22 mouse cellular contexts compared by ENCODE assay signal in the genomic region with DNA sequence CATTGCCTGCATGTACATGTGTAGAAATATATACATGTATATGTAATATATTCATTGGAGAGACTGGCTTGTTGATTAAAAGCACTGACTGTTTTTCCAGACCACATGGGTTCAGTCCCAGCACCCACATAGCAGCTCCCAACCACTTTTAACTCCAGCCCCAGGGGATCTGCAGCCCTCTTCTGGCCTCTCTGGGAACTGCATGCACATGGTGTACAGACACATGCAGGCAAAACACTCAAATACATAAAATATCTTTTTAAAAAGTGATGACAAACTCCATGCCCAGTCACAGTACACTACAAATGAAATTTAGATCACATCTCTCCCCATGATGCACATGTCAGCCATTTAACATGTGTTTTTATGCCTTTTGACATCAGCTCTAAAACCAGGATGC. TPM values are rescaled to one million over a fixed set of nuclear protein-coding genes. Genes with fewer than 3 reads are reported as not detected.
DNase-seq lines count a peak whose midpoint lies in the region; ATAC-seq and TF ChIP-seq lines count a peak whose summit lies in the region.
"Had no signal": no experiment of that assay in that cellular context is flagged by ENCODE, and none has a peak within 500 bp of the region (broad histone marks: within the 10 kb centered on the region; RNA-seq: fewer than 3 reads in every experiment).

No protein-coding gene starts in this region.

- no peaks in the 10 kb centered on the region for H3K27me3 ChIP-seq in liver, embryonic 14.5 days (ENCODE audit: control insufficient read depth, insufficient read depth, low read length)
- no peaks in the 10 kb centered on the region for H3K27me3 ChIP-seq in liver, embryonic 12.5 days (replicated peaks)

- no peak for DNase-seq in gastrocnemius, adult 2 months
- no peak for DNase-seq in gastrocnemius, postnatal 4 days (ENCODE audit: low spot score in 2 of 2)
- no peak for DNase-seq in liver, embryonic 14.5 days (ENCODE audit: low read depth in 3 of 3, low spot score in 3 of 3)
- DNase-seq in ES-CJ7 (ENCODE audit: low read depth, low spot score) = peak; percentile 36
- peak; percentile 0 for DNase-seq in induced T-regulatory cell, adult 2 months (ENCODE audit: low read depth)
- no peak for DNase-seq in natural killer cell, adult 2 months (ENCODE audit: low spot score in 2 of 2)
- no peak for DNase-seq in left cerebral cortex, adult 18-20 months (ENCODE audit: low spot score in 2 of 2)
- DNase-seq: adrenal gland, adult 8-10 months; B cell, adult 2 months; cerebellum, adult 2 months; gastrocnemius, postnatal 25 days; heart, postnatal 14 days; kidney, adult 9 months; right cerebral cortex, postnatal 25 days; thymus, adult 18-20 months had no signal

- no peaks in the 10 kb centered on the region for H3K4me1 ChIP-seq in liver, embryonic 14.5 days (replicated peaks; ENCODE audit: control insufficient read depth in 2 of 2, insufficient read depth in 2 of 2, low read length in 1 of 2)
- H3K4me1 ChIP-seq in liver, embryonic 12.5 days = no peaks in the 10 kb centered on the region

- H3K9me3 ChIP-seq in liver, embryonic 14.5 days (ENCODE audit: control insufficient read depth, low read length) = no peaks in the 10 kb centered on the region
- H3K9me3 ChIP-seq in liver, embryonic 12.5 days (replicated peaks) = no peaks in the 10 kb centered on the region

- no peak overlapping the region for H3K27ac ChIP-seq in gastrocnemius, adult 2 months
- H3K27ac ChIP-seq in liver, embryonic 14.5 days = no peak overlapping the region
- no peak overlapping the region for H3K27ac ChIP-seq in liver, embryonic 12.5 days

- peak; percentile 27 for TF ChIP-seq CTCF in gastrocnemius, adult 2 months (IDR thresholded peaks at IDR 0.05)
- TF ChIP-seq CTCF in liver, embryonic 14.5 days (IDR thresholded peaks at IDR 0.05; ENCODE audit: low read depth) = peak; percentile 27; the same call in 1 of the 2 replicates

- H3K4me2 ChIP-seq in liver, embryonic 14.5 days (ENCODE audit: low read depth) = no peak overlapping the region
- no peak overlapping the region for H3K4me2 ChIP-seq in liver, embryonic 12.5 days
- H3K4me2 ChIP-seq: heart, embryonic 11.5 days had no signal

- no peaks in the 10 kb centered on the region for H3K36me3 ChIP-seq in liver, embryonic 14.5 days (replicated peaks; ENCODE audit: control insufficient read depth, insufficient read depth, low read depth)
- no peaks in the 10 kb centered on the region for H3K36me3 ChIP-seq in liver, embryonic 12.5 days
- H3K36me3 ChIP-seq: G1E had no signal

- TF ChIP-seq EP300 in liver, embryonic 14.5 days (IDR thresholded peaks at IDR 0.05; ENCODE audit: low read depth) = no peak

- ATAC-seq in liver, embryonic 14.5 days (ENCODE audit: insufficient read depth) = no peak
- ATAC-seq in liver, embryonic 12.5 days = no peak
- ATAC-seq: hindbrain, embryonic 16.5 days had no signal

- no peak overlapping the region for H3K9ac ChIP-seq in liver, embryonic 14.5 days (replicated peaks)
- no peak overlapping the region for H3K9ac ChIP-seq in liver, embryonic 12.5 days

- no peak overlapping the region for H3K4me3 ChIP-seq in gastrocnemius, adult 2 months
- H3K4me3 ChIP-seq in liver, embryonic 14.5 days (ENCODE audit: insufficient read depth in 1 of 2, low read depth in 2 of 2, low read length in 2 of 2) = no peak overlapping the region
- H3K4me3 ChIP-seq in liver, embryonic 12.5 days = no peak overlapping the region
- H3K4me3 ChIP-seq: erythroblast, embryonic 14.5 days had no signal

- intact Hi-C loops in gastrocnemius, adult 2 months (cut with DNase I) = no loop called here

RNA-seq across cellular contexts. Expression of a gene that starts 30.5 kb away (rescaled TPM):
- total RNA-seq in gastrocnemius, adult 2 months (2021) = under 1 TPM in 1 of 2 experiments, not detected in 1; 0.75 TPM
- 1 to 10 TPM in 1 of 2 experiments, under 1 TPM in 1; 0.83 to 1.3 TPM for total RNA-seq in gastrocnemius, postnatal 4 days (2021)
- polyA plus RNA-seq in liver, embryonic 14.5 days (2012; rRNA removed) = 0.25 and 0.26 TPM in 2 replicates
- polyA plus RNA-seq in liver, embryonic 14.5 days (2014; fragmentation: Nextera tagmentation; extraction: Ambion mirVana) = 0.09 and 0.37 TPM in 2 replicates
- 1.2 and 1.3 TPM in 2 replicates for polyA plus RNA-seq in liver, embryonic 12.5 days (2016; fragmentation: Nextera tagmentation; extraction: Ambion mirVana)
- 10 to 100 TPM; 22.4 to 27.9 TPM for total RNA-seq in left cerebral cortex, adult 18-20 months (2021)
- total RNA-seq: common myeloid progenitor, adult 5-6 weeks; megakaryocyte-erythroid progenitor cell, adult 5-6 weeks had no signal
- polyA plus RNA-seq: erythroblast, embryonic 14.5 days; G1E had no signal

Comparison
In these comparisons a context has a peak if more than half of its experiments do, and no peak if none do; other contexts are left out.
1. DNase-seq: peak in ES-CJ7 (single experiment) and induced T-regulatory cell, adult 2 months (single experiment); none in gastrocnemius, adult 2 months (single experiment), gastrocnemius, postnatal 4 days (0 of 2), liver, embryonic 14.5 days (0 of 3), natural killer cell, adult 2 months (0 of 2) and left cerebral cortex, adult 18-20 months (0 of 2).
2. RNA of a gene that starts 30.5 kb away (total RNA-seq): 22.4 to 27.9 TPM in left cerebral cortex, adult 18-20 months; 0.83 to 1.3 TPM in gastrocnemius, postnatal 4 days and 0.75 TPM in gastrocnemius, adult 2 months; every median in the first group is over 10 times any median in the second.